Mouse (Mus musculus): Measurements from ENCODE around the gene Amelx.

- TF ChIP-seq EP300 (IDR thresholded peaks at IDR 0.05; ENCODE audit: insufficient read depth, low read depth, low read length) (no peak), CTCF (IDR thresholded peaks at IDR 0.05) (no peak), POLR2A (IDR thresholded peaks at IDR 0.05; ENCODE audit: insufficient read depth, low read depth, low read length) (no peak)
Measured at GRCm38 (mm10) chrX:169139758-169140157, 47.2 kb downstream of the Amelx start.
